Mouse (Mus musculus) WW6 (cell line): Measurements from ENCODE around the gene Hhex.

Experiments used
- DNase-seq: peaks from one replicate; pipeline ENCODE4 v3.0.0-alpha.2; 2013; ENCODE audit warnings: low read depth, low spot score

Gene Hhex

DNA sequence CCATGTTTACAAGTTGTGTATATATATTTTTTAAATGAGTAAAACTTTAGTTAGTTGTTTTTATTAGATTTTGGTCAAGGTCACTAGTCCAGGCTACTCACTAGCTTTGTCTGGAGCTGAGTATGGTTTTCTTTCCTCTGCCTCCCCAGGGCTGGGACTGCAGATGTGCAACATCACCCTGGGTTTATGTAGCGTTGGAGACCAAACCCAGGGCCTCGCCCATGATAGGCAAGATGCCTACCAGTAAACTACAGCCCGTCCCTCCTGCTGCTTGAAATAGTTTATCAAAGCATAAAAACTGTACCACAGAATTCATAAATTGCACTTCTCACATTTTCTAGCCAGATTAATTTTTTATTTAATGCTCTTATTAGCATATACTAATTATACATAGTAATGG lies 14.6 kb downstream of the Hhex start:
- DNase-seq: no peak

DNA sequence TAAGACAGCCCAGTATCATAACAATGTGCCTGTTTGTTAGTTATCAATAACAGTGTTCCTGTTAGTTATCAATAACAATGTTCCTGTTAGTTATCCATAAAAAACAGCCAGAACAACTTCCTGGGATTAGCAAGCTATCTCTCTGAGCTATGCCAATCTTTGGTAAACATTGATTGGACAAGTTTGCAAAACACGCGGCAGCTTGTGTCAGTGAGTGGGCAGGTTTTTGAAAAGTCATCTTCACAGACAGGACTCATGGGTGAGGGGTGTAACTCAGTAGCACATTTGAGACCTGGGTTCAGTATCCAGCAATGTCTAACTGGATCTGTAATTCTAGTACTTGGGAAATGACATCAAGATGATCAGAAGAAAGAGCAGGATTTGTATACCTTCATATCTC lies 20.9 kb downstream of the Hhex start:
- DNase-seq: no peak

DNA sequence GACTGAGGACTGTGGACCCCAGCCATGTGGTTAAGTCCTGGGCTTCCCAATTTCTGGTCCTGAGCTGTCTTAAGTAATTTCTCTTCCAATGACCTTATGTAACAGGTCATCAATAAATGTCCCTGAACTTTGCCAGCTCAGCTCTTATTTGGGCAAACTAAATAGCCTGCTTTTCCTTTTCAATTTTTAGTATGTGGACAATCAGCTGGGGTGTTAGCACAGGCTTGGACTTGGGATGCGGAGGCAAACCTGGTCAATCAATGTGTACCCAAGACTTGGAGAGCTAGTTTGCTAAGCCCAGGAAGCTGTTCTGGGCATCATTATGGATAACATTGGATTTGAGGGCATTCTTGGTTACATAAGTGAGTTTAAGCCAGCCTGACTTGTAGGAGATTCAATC lies 21.4 kb downstream of the Hhex start:
- DNase-seq: no peak

DNA sequence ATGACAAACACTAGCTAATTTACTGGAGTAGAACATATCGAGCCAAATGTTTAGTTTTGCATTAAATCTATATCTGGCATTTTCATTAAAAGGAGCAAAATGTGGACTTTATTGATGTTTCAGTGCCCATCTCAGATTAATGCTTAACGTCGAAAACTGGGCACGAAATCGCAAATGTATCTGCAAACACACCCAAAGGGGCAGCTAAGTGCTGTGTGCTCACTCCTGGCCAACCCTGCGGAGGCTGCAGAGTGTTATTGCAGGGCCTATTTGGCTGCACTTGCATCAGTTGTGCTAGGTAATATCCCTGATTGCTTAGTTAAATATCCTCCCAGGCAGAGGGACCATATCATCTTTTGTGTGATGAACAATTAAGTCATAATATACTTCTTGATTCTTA lies 23.4 kb downstream of the Hhex start:
- DNase-seq: no peak

DNA sequence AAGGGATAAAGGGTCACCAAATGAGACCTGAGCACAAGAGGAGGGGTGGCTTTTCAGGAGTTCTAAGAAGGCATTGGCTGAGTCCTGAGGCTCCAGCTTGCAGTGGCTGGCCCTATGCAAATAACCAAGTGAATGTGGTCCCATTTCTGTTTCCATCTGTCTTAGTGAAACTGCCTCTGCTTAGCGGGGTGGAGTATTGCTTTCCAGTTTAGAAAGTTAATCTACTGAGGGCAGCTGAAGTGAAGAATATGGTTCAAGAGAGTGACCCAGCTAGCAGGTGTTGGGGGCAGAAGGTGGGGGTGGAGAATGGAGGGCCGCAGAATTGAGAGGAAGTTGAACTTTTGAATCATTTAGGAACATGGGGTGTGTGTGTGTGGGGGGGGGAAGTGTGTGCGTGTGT lies 31.8 kb downstream of the Hhex start:
- DNase-seq: no peak

DNA sequence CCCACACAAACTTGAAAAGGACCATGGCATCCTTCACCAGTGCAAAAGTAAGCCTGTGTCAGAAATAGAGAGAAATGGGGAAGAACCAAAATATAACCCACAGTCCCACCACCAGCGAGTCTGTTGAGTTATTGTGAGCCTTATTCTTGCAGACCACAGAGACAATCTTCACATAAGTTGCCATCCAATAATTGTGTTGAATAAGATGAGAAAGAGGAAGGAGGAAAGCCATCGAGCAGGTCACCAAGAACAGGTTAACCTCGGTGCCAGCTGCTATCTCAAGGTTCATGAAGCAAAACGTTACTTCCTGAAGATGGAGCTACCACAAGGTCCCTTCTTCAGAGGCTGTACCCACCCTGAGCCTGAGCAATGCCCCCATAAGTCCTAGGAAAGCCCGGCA lies 32.4 kb downstream of the Hhex start:
- no peak for DNase-seq

DNA sequence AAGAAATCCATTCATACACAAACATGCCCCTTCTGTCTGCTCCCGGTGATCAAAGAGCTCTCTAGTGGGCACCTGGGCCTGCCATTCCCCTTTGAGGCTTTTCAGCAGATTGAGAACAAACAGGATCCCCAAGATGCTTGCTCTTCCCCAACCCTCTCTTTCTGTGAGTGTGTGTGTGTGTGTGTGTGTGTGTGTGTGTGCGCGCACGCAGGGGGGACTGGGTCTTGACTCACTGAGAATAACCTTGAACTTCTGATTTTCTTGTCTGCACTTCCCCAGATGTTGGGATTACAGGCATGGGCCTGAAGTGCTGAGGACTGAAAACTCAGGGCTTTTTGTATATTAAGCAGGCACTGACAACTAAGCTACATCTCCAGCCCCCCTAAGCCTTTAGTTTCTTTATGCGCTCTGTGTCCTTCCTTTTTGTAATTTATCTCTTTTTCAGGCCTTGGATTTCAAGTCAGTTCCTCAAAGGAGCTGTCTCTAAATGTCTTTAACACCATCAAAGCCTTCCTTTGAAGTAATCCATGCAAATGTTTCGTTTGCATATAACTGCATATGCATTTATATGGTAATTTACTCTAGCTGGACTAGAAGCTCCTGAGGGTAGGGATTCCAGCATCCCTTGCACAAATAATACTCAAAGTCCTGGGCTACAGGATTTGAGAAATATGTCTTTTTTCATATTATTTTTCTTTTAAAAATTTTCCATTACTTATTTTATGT lies 34.4 kb downstream of the Hhex start:
- no peak for DNase-seq

DNA sequence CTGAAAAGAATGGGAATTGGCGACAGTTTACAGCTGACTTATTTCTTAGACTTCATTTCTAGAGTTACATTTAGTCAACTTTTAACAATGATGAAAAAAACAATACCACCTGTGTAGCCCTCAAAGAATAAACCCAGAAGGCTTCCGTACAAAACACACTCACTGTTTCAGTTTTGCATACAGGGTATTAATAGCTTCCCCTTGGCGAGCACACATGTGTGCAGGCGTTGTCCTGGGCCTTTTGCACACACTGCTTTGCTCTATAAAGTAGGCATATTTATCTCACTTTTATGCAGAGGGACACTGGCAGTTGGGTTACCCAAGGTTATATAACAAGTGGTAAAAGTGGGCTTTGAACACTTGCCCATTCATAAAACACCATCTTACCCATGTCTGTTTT lies 37.1 kb downstream of the Hhex start:
- no peak for DNase-seq

DNA sequence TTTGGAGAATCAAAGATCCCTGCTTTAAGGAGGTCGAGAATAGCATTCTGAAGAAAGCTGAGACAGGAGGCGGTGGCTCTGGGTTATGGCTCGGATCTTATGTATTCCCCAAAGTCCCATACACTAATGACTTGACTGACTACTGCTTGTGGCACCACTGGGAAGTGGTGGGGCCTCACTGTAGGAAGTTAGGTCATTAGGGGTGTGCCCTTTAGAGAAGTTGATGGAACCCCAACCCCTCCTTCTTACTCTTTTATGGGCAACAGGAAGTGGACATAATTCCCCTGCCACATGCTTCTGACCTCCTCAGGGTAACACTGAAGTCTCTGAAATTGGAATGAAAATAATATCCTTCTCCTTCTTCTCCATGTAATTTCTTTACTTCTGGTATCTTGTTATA lies 38.0 kb downstream of the Hhex start:
- no peak for DNase-seq

DNA sequence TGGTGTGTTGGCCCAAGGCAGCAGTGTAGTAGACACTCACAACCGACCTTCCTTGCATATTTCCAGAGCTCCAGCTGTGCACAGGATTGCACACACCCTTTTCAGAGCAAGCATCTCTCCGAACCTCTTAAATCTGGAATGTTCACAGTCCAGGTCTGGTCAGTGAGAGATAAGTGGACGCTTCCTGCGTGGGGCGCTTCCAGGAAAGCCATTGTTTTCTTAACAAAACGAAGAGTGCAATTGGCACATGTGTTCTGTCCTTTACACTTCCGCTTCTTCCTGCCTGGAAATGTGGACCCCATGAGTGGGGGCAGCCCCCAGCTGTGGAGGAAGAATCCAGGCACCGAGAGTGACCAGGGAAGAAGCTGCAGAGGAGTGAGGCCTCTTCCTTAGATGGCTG lies 47.1 kb downstream of the Hhex start:
- no peak for DNase-seq

DNA sequence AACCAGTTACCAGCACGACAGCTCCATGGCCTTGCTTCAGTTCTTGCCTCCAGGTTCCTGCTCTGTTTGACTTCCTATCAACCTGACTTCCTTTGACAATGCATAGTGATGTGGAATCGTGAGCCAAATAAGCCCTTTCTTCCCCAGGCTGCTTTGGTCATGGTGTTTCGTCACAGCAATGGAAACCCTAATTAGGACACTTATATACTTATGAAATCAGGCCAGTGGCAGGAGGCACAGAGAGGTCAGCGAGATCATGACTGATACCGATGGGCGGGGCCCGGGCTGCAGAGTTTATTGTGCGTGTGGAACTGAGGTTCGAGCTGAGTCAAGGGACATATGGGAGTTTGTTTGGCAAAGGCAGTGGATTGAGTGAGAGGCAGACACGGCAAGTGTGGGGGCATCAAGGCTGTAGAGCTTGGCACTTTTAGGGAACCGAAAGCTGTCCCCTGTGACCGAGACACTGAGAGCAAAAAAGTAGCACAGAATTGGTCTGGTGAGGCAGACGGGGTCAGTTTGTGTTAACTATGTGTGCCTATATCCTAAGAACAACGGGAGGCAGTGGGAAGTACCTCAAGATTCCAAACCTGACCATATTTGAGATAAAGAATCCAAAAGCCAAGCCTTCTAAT lies 48.1 kb downstream of the Hhex start:
- DNase-seq: no peak

DNA sequence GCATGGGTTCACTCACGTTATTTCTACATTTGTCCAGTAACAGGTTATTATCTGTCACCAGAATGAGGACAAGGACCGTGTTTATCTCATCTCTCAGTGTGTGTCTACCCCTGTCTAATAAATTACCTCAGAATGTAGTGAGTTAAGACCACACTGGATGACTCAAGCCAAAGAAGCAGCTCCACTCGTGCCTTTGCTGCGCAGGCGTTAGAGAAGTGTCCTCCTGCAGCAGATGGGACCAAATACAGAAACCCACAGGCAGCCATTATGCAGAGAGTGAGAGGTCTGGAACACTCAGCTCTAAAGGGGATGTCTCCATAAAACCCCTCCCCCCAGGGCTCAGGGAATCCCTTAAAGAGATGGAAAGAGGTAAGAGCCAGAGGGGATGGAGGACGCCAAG lies 50.2 kb downstream of the Hhex start:
- no peak for DNase-seq

DNA sequence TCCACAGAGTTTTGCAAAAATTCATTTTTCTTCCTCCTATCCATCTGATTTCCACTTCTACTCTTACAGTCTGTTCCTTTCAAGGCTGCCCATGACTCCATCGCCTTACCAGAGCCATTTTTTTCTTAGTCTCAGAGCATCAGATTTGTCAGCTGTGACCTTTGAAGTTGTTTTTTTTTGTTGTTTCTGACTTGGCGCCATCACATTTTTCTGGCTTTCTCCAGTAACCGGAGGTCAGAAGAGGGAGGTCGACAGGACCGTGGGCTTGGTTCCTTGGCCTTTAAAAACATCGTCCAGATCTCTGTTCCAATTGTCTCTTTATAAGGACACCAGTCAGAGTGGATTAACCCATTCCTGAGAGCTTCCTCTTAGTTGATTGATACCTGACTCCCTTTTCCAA lies 52.2 kb downstream of the Hhex start:
- no peak for DNase-seq

DNA sequence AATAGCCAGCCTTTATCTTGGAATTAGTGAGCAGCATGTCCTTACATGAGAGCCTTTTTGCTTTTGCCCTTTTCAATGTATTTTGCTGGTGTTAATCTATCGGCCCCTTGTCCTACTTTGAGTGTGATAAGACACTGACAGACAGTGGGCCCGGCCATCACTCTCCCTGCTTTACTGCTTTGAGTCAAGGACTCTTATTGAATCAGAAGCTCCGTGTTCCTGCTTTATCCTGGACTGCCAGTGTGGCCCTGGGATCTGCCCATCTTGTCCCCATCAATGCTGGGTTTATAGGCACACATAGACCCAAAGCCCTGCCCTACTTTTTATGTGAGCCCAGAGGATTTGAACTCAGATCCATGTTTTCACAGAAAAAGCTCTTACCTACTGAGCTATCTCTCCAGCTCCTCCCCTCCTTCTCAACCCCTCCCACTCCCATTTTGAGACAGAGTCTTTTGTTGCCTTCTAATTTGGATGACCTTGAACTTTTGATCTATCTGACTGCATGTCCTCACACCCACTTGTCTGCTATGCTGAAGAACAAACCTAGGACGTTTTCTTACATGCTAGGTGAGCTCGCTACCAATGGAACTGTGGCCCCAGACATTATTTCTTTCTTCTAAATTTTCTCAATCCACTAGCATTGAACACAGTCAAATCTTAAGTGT lies 53.3 kb downstream of the Hhex start:
- DNase-seq: no peak

DNA sequence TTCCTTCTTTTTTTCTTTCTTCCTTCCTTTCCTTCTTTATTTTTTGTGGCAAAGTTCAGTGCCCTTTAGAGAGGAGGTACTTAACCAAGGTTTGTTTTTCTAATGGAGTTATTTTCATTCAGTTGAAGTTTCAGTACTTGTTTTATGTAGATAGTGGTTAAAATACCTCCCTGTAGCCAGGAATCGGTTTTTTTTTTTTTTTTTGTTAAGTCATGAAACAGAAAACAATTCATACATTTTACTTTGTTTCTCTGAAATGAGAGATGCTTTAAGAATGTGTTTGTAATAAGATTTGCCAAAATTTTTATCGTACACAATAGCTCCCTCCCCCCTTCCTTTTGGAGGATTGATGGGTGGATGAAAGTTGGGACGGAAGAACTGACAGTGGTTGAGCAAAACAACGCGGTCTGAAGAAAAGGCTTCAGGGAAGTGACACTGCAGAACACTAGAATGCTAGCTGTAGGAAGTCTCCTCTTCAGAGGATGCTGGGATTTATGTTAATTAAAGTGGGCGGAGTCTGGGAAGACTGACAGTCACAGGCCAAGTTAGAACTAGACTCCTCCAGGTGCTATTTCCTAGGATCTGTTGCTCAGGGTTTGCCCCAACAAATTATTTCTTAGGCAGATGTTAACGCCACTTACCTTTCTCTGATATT lies 54.1 kb downstream of the Hhex start:
- DNase-seq: peak; percentile 49
